Mouse (Mus musculus) liver, postnatal 0 days (tissue): ENCODE data around the gene S1pr2.

ENCODE experiments used
- CTCF ChIP-seq: sonication (generic); IDR thresholded peaks from 2 replicates; pipeline ENCODE4 v1.5.1; 2016; ENCODE audit warnings: antibody characterized with exemption, low read depth
- EP300 ChIP-seq: IDR thresholded peaks from 2 replicates; pipeline ENCODE4 v1.6.1; 2016; ENCODE audit warnings: antibody characterized with exemption, low read depth, mild to moderate bottlenecking

DNA sequence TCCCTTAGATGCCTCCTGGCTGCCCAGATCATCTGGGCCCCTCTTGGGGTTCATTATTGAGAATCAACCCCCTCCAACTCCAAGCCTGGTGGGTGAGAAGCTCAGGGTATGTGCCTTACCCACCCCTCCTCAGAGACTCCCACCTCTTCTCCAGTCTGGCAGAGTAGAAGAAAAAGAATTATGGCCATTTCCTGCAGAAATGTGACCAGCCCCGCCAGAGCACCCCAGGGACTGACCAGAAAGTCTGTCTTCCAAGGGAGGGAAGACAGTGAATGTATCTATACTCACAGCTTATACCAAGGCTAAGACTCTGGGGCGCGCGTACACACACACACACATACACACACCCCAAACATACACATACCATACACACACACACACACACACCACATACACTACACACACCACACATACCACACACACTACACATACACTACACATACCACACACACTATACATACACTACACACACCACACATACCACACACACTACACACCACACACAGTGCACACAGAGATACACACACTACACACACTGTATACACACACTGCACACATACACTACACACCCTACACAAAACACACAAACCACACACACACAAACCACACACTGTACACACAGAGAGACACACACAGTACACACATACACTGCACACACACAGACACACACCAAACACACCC lies 3.4 kb downstream of the S1pr2 start:
- TF ChIP-seq CTCF, result no peak
- TF ChIP-seq EP300, result no peak
